Mouse (Mus musculus) myocyte (in vitro differentiated cells): ENCODE data around the gene Slc7a14.
"Not testable (repeated sequence)": the region's sequence is repeated elsewhere in the genome, so short reads cannot be mapped to it uniquely, and the experiment has no call there.

Experiments
- CEBPB ChIP-seq: IDR thresholded peaks from 2 replicates; pipeline ENCODE4 v1.6.1; 2011; ENCODE audit warnings: mild to moderate bottlenecking, moderate library complexity; ENCODE audit not compliant: poor library complexity, insufficient read depth, severe bottlenecking
- MAX ChIP-seq: IDR thresholded peaks from one replicate; pipeline ENCODE4 v1.6.1; 2011; ENCODE audit warnings: low read depth, mild to moderate bottlenecking, control low read depth
- POLR2A ChIP-seq: IDR thresholded peaks from one replicate; pipeline ENCODE4 v1.6.1; 2011; ENCODE audit warnings: low read depth, mild to moderate bottlenecking, control low read depth, moderate library complexity; ENCODE audit not compliant: insufficient read length

GRCm38 (mm10) chr3:31273247-31273646 lies 36.9 kb downstream of the Slc7a14 start:
- TF ChIP-seq POLR2A, MAX, CEBPB: not testable (repeated sequence)
